Mouse (Mus musculus): ENCODE measurements around the gene Chn2. TPM values are rescaled to one million over a fixed set of nuclear protein-coding genes. Genes with fewer than 3 reads are reported as not detected.

Chn2 gene
- polyA plus RNA-seq, 1 experiment from 2014 or later = 29.2 TPM

Other genes with a start within 250 kb of the Chn2 start
- gene Tril, start 218.7 kb upstream of the Chn2 start, polyA plus RNA-seq (2015; fragmentation: Nextera tagmentation; extraction: Ambion mirVana) = 13.0 and 16.9 TPM in 2 replicates
- not detected in 2 replicates for gene Cpvl, start 60.9 kb upstream of the Chn2 start, polyA plus RNA-seq (2015; fragmentation: Nextera tagmentation; extraction: Ambion mirVana)

Data from midbrain, embryonic 16.5 days (tissue).